Mouse (Mus musculus) neural tube, embryonic 11.5 days (tissue): ENCODE measurements at regions not wholly inside any gene's neighbourhood (a gene's known extent, or its start where the extent isn't known, plus 50 kb on each side); places are given as distances from the start of the nearest gene placed in this dataset.

ENCODE experiments used
- ATAC-seq: fragments of 200-750 bp; cut with Nextera tagmentation; 2 replicates; pipeline ENCODE4 v1.8.0; 2017; ENCODE audit warnings: moderate number of reproducible peaks, mild to moderate bottlenecking, moderate TSS enrichment, moderate library complexity; ENCODE audit not compliant: insufficient read depth, low FRiP score, low TSS enrichment
- DNase-seq: peaks from one replicate; pipeline ENCODE4 v3.0.0-alpha.2; 2015; ENCODE audit warnings: low spot score
- H3K27ac ChIP-seq: fragments of 300-500 bp; sonication (generic); 2 replicates; pipeline ENCODE4 v1.5.1; 2014; ENCODE audit warnings: low read depth, mild to moderate bottlenecking, low read length
- H3K27me3 ChIP-seq: fragments of 300-500 bp; sonication (generic); 2 replicates; pipeline ENCODE4 v1.6.1; 2014; ENCODE audit warnings: mild to moderate bottlenecking, low read length, mixed read lengths; ENCODE audit not compliant: control insufficient read depth, insufficient read depth
- H3K36me3 ChIP-seq: fragments of 300-500 bp; sonication (generic); 2 replicates; pipeline ENCODE4 v1.6.1; 2014; ENCODE audit warnings: mild to moderate bottlenecking, low read length, moderate library complexity, mixed read lengths; ENCODE audit not compliant: control insufficient read depth, insufficient read depth
- H3K4me1 ChIP-seq: fragments of 300-500 bp; sonication (generic); 2 replicates; pipeline ENCODE4 v1.6.1; 2014; ENCODE audit warnings: low read length, mixed read lengths; ENCODE audit not compliant: control insufficient read depth, insufficient read depth
- H3K4me2 ChIP-seq: fragments of 300-500 bp; sonication (generic); 2 replicates; pipeline ENCODE4 v1.6.1; 2014; ENCODE audit warnings: low read depth, mild to moderate bottlenecking, moderate library complexity
- H3K4me3 ChIP-seq: fragments of 300-500 bp; sonication (generic); 2 replicates; pipeline ENCODE4 v1.5.1; 2014; ENCODE audit warnings: low read depth, low read length
- H3K9ac ChIP-seq: fragments of 300-500 bp; sonication (generic); 2 replicates; pipeline ENCODE4 v1.6.1; 2014; ENCODE audit warnings: mild to moderate bottlenecking, low read length
- H3K9me3 ChIP-seq: fragments of 300-500 bp; sonication (generic); 2 replicates; pipeline ENCODE4 v1.6.1; 2016; ENCODE audit warnings: low read length; ENCODE audit not compliant: control insufficient read depth
- WGBS: fragments of 180-500 bp; shearing (Covaris S2); extraction: QIAGEN DNeasy Blood & Tissue Kit; methylation state at CpG from one replicate; pipeline ENCODE4 v1.1.7; 2014; 5-methylcytosine and 5-hydroxymethylcytosine counted together

DNA sequence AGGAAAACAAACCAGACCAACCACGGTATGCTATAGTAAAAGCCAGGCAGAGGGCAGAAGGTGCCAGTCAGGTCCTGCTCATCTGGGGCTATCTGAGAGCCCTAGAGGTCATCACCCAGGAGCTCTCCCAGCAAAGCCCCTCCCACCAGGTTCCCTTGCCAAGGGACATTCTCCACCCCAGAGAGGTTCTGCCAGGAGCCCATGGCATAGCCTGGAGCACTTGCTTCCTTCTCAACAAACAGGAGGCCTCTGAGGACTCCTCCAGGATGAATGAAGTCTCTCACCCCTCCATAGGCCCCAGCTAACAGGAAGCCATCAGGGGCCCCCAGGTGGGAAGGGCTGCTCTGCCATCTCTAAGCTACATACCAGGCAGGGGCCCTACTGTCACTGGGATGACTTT, 70.0 kb downstream of the Zfp36l2 start:
- no peaks in the 10 kb centered on the region for H3K4me1 ChIP-seq
- H3K4me2 ChIP-seq, result no peak overlapping the region
- H3K9me3 ChIP-seq, result no peaks in the 10 kb centered on the region
- no peaks in the 10 kb centered on the region for H3K27me3 ChIP-seq
- DNase-seq (no peak), ATAC-seq (no peak)
- WGBS, result 79% methylated on average over 1 of the region's 1 CpGs
- no peak overlapping the region for H3K27ac ChIP-seq
- H3K9ac ChIP-seq, result no peak overlapping the region
- H3K36me3 ChIP-seq, result no peaks in the 10 kb centered on the region
- no peak overlapping the region for H3K4me3 ChIP-seq

DNA sequence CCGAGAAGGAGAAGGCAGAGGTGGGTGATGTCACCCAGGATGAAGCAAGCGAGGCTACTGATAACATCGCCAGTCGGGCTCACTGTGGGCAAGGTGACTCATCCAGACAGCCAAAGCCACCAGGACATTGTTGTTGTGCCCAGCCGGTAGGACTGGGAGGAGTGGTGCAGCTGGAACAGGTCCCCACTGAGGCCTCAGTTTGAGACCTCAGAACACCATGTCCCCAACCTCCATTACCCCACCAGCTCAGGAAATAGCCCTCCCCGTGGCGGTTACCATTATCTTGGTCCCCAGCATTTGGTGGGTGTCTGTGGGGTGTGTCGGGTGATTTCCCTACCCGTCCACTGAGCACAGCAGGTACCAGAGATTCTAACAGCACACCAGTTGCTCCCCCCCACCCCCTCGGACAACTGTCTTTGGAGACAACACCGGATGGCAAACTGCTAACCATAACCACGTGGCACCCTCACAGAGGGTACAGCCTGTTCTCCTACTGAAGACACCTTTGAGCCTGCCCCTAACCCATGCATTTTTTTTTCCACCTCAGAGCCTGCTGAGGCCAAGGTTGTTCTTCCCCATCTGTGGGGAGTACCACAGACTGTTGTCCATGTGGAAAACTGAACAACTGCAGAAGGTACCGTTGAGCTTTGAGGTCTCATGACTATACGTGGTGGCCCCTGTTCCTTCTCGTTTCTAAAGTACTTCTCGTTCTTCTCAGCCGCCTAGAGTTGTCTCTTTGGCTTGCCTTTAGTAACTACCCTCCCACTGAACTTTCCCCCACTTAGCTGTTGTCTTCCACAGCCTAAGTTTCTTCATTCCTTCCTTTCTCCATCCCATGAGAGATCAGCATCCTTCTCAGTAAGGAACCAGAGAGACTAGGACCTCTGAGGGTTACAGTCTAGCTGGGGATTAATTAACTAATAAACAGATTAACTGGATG, 71.1 kb downstream of the Zfp36l2 start:
- Histone ChIP-seq H3K27ac (no peak overlapping the region), H3K9ac (no peak overlapping the region), H3K27me3 (no peaks in the 10 kb centered on the region), H3K4me1 (0 out of 2 replicates have a peak, but pooled peaks cover 5% of the 10 kb centered on the region), H3K9me3 (no peaks in the 10 kb centered on the region), H3K4me3 (no peak overlapping the region), H3K4me2 (no peak overlapping the region), H3K36me3 (no peaks in the 10 kb centered on the region)
- 89% methylated on average over 17 of the region's 17 CpGs for WGBS
- DNase-seq (no peak), ATAC-seq (no peak)

DNA sequence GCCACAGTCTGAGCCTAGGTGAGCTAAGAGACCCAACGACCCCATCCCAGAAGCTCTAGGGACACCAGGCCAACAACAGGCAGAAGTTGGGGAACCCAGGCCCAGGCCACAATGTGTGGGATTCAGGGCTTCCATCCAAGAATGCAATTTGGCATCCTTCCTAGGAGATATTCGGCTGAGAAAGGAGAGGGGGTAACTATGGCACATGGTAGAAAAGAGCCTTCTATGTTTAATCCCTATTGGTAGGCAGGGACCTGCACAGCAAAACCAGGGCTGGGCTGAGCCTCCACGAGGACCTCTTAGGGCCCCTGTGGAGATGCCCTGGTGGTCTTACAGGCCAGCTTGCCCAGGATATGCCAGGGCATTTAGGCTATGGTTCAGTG, 71.8 kb downstream of the Zfp36l2 start:
- Histone ChIP-seq H3K27me3 (no peaks in the 10 kb centered on the region), H3K4me3 (no peak overlapping the region), H3K4me2 (no peak overlapping the region), H3K36me3 (no peaks in the 10 kb centered on the region), H3K4me1 (0 out of 2 replicates have a peak, but pooled peaks cover 5% of the 10 kb centered on the region), H3K9me3 (no peaks in the 10 kb centered on the region), H3K9ac (no peak overlapping the region), H3K27ac (no peak overlapping the region)
- DNase-seq (no peak), ATAC-seq (no peak)
- 90% methylated on average over 3 of the region's 3 CpGs for whole genome bisulfite sequencing

DNA sequence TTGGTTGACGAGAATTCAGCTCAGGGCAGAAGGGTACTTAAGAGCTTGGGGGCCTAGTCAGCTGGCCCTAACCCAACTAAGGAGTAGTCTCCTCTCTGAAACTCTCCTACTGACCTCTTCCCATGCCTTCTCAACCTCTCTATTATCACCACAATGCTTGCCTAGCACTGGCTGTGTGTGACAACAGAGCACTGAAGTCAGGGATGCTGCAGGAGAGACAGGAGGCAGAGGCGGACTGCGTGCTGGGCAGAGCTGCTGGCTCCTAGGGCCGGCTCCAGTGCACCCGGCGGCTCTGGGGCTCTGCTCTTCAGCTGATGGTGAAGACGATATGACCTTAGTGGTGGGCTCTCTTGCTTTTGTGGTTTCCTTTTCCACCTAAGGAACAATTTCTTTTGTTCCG, 72.6 kb downstream of the Zfp36l2 start:
- Histone ChIP-seq H3K36me3 (no peaks in the 10 kb centered on the region), H3K4me1 (0 out of 2 replicates have a peak, but pooled peaks cover 5% of the 10 kb centered on the region), H3K27me3 (no peaks in the 10 kb centered on the region), H3K4me2 (no peak overlapping the region), H3K27ac (no peak overlapping the region), H3K9ac (no peak overlapping the region), H3K4me3 (no peak overlapping the region), H3K9me3 (no peaks in the 10 kb centered on the region)
- no peak for DNase-seq
- no peak for ATAC-seq
- WGBS, result 71% methylated on average over 8 of the region's 8 CpGs

DNA sequence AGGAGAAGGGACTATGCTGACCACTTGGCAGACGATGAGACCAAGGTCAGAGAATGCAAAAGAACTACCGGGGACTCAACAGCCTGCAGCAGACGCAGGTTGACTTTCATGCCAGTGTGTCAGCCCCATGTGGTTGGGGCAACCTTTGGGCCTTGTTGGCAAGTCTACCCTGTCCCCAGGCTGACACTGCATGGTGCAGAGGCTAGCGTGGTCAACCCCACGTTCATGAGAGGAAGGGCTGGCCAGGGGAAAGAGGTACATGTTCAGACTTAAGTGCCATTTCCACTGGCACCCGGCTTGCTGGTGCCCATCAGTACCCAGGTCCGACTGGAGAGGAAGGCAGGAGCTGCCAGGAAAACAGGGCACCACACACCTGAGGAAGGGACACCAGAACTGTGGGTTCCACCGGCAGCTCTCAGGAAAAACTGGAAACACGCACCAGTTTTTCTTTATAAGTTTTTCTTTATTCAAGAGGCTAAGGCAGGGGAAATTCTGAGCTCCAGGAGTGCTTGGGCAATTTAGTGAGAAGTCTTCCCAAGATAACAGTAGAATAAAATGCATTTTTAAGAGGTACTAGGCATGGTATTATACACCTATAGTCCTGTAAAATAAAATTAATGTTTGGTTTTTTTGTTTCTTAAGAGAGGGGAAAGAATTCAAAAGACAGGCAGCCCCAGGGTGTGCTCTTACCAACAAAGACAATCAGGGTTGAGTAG, 73.3 kb downstream of the Zfp36l2 start:
- no peak for DNase-seq
- ATAC-seq, result no peak
- Histone ChIP-seq H3K9me3 (no peaks in the 10 kb centered on the region), H3K4me1 (0 out of 2 replicates have a peak, but pooled peaks cover 5% of the 10 kb centered on the region), H3K27me3 (no peaks in the 10 kb centered on the region), H3K4me3 (no peak overlapping the region), H3K27ac (no peak overlapping the region), H3K4me2 (no peak overlapping the region), H3K9ac (no peak overlapping the region), H3K36me3 (no peaks in the 10 kb centered on the region)
- 69% methylated on average over 9 of the region's 9 CpGs for WGBS

DNA sequence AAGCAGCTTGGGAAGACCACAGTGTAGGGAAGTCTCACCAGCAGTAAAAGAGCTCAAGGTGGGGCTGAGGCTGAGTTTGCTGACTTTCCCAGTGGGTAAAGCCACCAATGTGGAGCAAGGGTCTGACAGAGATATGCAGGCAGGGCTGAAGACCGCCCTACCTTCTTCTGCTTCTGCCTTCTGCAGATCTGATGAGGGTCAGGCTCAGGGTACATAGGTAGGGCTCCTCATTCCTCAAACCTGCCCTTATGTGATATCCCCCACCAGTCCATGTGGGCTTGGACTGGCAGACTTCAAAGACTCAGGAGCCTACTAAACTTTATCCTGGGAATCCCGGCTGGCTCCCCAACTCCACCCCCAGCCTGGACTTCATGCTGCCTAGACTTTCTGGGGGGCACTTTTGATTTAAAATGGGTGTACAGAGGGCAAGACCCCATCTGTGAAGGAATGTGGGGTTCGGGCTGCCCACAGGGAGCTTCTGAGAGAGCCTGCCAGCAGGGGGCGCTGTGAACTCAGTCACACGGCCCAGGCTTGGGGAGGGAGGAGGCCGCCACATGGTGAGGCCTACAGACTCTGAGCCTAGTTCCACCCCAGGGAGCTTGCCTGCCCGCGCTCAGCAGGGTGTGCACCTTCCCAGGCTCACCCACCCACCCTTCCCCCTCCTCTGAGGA, 74.0 kb downstream of the Zfp36l2 start:
- peak; percentile 78 for DNase-seq
- no peaks in the 10 kb centered on the region for H3K36me3 ChIP-seq
- H3K4me3 ChIP-seq, result no peak overlapping the region
- no peaks in the 10 kb centered on the region for H3K9me3 ChIP-seq
- H3K4me1 ChIP-seq, result 0 out of 2 replicates have a peak, but pooled peaks cover 5% of the 10 kb centered on the region
- no peak overlapping the region for H3K4me2 ChIP-seq
- H3K27me3 ChIP-seq, result no peaks in the 10 kb centered on the region
- H3K27ac ChIP-seq, result no peak overlapping the region
- ATAC-seq, result peak; percentile 55; the same call in 1 of the 2 replicates
- WGBS, result 17% methylated on average over 8 of the region's 8 CpGs
- H3K9ac ChIP-seq, result no peak overlapping the region

DNA sequence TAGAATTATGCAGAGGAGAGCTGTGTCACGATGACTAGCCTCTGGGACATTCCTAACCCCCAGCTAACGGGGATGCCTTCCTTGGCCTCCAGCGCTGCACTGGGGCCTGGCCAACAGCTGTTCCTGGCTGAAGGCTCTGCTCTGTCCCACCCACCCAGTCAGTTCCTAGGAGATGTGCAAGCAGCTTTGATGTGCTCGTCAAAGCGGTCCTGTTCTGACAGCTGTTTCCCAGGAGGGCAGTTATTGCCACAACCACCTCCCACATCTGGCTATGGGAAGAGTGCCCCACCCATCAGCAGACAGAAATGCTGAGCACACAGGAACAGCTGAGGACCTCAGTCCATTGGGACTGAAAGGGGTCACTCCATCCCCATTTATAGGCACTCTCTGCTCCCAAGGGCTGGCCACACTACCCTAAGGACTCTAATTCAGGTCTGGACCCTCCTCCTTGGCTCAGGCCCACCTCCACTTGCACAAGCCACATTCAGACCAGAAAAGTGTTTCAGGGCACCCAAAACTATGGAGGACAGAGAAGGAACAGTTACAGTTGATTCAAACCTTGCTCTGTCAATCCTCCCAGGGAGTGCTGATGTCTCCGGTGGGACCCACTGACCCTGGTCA, 75.2 kb downstream of the Zfp36l2 start:
- H3K9me3 ChIP-seq, result no peaks in the 10 kb centered on the region
- 28% methylated on average over 6 of the region's 6 CpGs for WGBS
- no peaks in the 10 kb centered on the region for H3K36me3 ChIP-seq
- H3K27ac ChIP-seq, result no peak overlapping the region
- no peak overlapping the region for H3K4me3 ChIP-seq
- ATAC-seq, result no peak
- H3K27me3 ChIP-seq, result no peaks in the 10 kb centered on the region
- no peak for DNase-seq
- H3K9ac ChIP-seq, result no peak overlapping the region
- H3K4me2 ChIP-seq, result no peak overlapping the region
- 0 out of 2 replicates have a peak, but pooled peaks cover 5% of the 10 kb centered on the region for H3K4me1 ChIP-seq

DNA sequence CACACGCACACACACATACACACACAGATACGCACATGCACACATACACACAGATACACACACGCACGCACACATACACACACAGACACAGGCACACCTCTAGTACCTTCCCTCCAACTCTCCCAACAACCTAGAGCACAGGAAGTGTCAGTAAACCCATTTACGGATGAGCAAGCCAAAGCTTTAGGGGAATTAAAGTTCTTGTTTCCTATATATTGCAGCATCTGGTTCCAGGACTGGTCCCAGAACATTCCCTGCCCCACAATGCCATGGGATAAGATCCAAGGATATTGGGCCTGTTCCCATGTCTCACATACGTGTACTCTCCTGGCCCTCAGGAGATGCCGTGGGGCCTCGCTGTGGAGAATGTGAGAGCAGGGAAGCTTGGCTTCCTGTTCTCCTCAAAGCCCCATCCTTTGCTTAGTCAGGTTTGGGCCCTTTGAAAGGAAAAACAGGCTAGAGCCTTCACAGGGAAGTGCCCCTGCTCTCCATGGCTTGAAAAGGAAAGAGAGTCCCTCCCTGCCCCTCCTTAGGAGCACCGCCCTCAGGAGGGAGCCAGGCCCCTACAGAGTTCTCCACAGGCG, 75.9 kb downstream of the Zfp36l2 start:
- DNase-seq, result no peak
- H3K9ac ChIP-seq, result no peak overlapping the region
- H3K4me2 ChIP-seq, result no peak overlapping the region
- no peak for ATAC-seq
- H3K4me1 ChIP-seq, result 0 out of 2 replicates have a peak, but pooled peaks cover 5% of the 10 kb centered on the region
- H3K27ac ChIP-seq, result no peak overlapping the region
- 80% methylated on average over 10 of the region's 10 CpGs for WGBS
- no peaks in the 10 kb centered on the region for H3K27me3 ChIP-seq
- H3K9me3 ChIP-seq, result no peaks in the 10 kb centered on the region
- H3K36me3 ChIP-seq, result no peaks in the 10 kb centered on the region
- no peak overlapping the region for H3K4me3 ChIP-seq
